Mouse (Mus musculus): ENCODE data around the gene Psma5. TPM values are rescaled to one million over a fixed set of nuclear protein-coding genes. Genes with fewer than 3 reads are reported as not detected.
"Not testable (repeated sequence)": the region's sequence is repeated elsewhere in the genome, so short reads cannot be mapped to it uniquely, and the experiment has no call there.

The Psma5 gene
- total RNA-seq (2021) = 10 to 100 TPM; 78.2 to 80.3 TPM

- peak; percentile 96 to 98 for DNase-seq
- intact Hi-C loops (cut with DNase I) = loop anchor here (5.0 kb wide), 1 partner anchor 90 kb away; no protein-coding TSS in a partner anchor
Measured at GRCm38 (mm10) chr3:108256719-108257637, at the start of gene Psma5. TSS of gene Psma5 (plus strand) at chr3:108256926.

DNA sequence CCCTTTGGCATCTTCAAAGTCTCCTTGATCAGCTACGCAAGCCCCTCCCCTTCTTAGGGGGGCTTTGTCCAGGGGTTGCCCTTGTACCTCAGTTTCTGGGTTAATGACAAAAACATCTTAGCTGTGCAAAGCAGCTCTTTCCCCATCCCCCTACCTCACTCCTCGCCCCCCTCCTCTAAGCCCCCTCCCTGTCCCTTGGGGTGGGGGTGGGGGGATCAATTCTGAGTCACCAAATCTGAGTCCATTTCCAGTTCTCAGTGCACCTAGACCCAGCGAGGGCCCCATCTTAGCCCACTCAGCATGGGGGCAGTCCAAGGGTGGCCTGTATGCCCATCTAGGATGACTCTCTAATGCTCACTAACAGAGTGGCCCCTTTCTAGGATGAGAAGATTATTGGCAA is 47.7 kb upstream of the Psma5 start:
- intact Hi-C loops (cut with DNase I) = no loop called here
- no peak for DNase-seq

DNA sequence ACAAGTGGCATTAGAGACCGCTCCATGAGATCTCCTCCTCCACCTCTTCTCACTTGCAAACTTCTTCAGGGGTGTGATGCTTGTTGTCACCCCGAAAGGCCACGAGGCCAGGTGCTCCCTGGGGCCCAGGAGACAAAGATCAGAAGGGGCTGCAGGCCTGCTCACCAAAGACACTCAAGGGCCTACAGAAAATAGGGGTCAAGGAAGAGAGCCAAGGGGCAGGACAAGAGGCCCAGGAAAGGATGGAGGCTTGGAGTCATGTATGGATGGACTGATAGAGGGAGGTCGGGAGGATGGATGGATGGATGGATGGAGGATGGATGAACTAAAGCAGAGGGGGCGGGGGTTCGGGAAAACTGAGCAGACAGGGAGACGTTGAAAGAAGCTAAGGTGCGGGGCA is 47.2 kb upstream of the Psma5 start:
- DNase-seq = no peak
- intact Hi-C loops (cut with DNase I) = no loop called here

DNA sequence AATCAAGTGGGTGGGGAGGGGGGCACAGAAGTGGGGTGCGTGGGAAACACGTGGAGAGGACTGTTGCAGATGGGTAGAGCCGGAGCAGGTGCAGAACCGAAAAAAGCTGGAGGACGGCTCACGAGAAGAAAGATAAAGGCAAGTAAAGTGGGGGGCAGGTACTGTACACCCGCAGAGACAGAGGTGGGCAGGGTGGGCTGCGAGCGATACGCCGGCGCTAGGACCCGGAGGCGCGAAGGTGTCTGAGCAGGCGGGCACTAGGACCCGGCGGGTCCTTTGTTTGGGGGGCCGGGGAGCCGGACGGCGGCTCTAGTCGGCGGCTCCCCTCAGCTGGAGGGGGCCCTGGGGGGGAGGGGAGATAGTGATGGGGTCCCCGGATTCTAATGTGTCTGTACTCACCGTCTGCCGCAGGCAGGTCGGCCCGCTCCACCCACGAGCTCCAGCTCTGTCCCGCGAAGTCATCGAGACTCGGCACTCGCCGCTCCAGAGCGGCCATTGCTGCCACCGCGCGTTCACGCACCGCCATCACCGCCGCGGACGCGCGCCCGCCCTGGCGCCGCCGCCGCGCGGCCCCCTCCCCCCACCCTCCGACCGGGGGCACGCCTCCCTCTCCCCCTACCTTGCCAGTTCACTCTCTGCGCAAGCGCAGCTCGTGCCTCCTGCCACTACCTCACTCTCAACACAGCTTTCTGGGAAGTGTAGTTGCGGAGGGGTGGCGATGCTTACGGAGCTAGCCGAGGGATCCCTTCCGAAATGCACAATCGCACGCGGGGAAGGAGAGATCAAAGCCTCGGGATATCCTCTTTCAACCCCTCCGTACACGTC is 46.6 kb upstream of the Psma5 start:
- intact Hi-C loops (cut with DNase I) = loop anchor here (2.0 kb wide), 1 partner anchor 49 kb away; no protein-coding TSS in a partner anchor
- peak; percentile 94 to 95 for DNase-seq

- intact Hi-C loops (cut with DNase I) = loop anchor here (2.0 kb wide), 1 partner anchor 48 kb away; no protein-coding TSS in a partner anchor
- no peak for DNase-seq
Measured at GRCm38 (mm10) chr3:108210771-108211139, 46.0 kb upstream of the Psma5 start, which contains the start of gene Atxn7l2. TSS of gene Atxn7l2 (minus strand) at chr3:108210934.

DNA sequence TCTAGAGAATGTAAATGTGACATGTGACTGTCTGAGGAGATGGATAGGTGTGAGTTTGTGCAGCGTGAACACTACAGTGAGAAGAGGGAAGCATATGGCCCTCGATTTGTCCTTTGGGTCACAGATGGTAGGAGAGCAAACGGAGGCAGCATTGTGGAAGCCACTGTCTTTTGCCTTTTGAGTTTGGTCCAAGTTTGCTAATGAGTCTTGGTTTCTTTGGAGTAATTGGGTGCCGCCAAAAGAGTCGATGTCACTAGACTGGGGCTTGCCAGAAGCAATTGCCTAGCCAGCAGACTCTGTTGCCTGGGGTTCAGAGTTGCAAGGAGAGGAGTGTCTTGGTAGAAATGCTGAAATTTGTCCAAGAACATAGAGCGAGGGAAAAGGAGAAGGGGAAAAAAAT is 44.9 kb upstream of the Psma5 start:
- DNase-seq = no peak
- intact Hi-C loops (cut with DNase I) = loop anchor here (2.0 kb wide), 1 partner anchor 47 kb away; no protein-coding TSS in a partner anchor

DNA sequence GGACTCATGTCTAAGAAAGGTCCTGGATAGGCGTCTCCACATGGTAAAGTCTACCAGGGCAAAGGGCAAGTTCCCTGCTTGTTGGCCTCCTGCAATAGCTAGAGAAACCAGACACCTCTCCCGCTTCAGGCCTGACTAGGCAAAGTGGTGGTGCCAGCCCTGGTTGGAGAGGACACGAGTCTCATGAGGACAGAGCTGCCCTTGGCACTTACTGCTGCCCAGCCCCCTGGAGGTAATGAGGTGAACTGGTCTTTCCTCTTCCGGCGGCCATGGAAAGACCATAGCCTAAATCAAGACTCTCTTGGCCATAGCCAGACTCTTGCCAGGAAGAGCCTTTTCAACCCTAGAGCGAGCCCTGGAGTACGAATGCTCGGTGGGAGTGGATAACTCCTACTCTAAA is 44.3 kb upstream of the Psma5 start:
- DNase-seq = no peak
- intact Hi-C loops (cut with DNase I) = no loop called here

- peak; percentile 35 to 43 for DNase-seq
- intact Hi-C loops (cut with DNase I) = no loop called here
Measured at GRCm38 (mm10) chr3:108214734-108215133, 42.0 kb upstream of the Psma5 start.

DNA sequence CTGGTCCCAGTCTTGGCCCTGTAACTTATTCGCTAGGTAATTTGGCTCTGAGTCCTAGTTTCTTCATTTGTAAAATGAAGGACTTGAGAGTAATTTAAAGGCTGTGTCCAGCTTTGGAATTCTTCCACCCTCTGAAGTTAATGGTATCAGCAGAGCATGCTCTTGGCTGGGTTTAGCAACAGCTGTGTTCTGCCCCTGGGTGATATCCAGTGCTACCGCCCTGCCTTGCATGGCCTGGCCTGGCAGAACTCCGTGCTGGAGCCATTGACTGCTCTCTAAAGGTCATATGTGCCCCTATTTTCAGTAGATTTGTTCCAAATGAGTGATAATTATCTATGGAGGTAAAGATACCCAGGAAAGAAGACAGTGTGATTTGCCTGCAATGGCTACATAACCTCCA is 36.1 kb upstream of the Psma5 start:
- intact Hi-C loops (cut with DNase I) = no loop called here
- DNase-seq = peak; percentile 36 to 46

GRCm38 (mm10) chr3:108225711-108226557 is 30.8 kb upstream of the Psma5 start:
- intact Hi-C loops (cut with DNase I) = no loop called here
- no peak for DNase-seq

DNA sequence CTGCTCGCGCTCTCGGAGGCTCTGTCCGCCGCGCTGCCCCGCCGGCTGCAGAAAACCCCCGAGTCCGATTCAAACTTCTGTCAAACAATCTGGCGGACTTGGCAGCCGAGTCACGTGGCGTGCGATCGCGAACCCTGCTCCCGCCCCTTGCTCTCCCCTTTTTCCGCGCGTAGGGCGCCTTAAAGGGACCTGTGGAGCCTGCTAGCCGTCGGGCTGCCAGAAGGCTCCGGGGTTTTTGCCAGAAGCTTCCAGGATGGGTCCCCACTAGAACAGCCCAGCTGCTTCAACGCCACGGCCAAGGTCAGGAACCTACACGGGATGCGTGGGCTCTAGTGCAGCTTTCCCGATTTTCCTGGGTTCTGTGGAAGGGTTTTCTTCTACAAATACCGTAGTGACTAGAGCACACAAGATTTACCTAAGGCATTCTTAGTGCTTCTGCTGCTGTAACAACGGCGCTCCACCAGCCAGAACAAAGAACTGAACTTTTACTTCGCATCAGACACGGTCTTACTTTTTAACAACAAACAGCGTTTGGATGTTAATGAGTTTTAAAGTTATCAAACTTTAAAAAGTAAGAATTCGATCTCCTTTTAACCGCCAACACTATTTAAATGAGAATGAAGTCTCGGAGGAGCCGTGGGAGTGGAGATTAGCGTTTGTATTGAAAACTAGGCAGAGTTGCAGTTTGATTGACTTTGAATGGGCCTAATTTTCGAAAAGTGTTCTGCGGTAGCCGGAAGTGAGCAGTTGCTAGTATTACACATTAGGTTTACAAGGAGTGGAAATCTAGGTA is 30.0 kb upstream of the Psma5 start, which contains the start of gene Sypl2:
TSS of gene Sypl2 (minus strand) at position 91 of the 793 bp plus-strand sequence.
- intact Hi-C loops (cut with DNase I) = no loop called here
- DNase-seq = peak; percentile 54 to 59

DNA sequence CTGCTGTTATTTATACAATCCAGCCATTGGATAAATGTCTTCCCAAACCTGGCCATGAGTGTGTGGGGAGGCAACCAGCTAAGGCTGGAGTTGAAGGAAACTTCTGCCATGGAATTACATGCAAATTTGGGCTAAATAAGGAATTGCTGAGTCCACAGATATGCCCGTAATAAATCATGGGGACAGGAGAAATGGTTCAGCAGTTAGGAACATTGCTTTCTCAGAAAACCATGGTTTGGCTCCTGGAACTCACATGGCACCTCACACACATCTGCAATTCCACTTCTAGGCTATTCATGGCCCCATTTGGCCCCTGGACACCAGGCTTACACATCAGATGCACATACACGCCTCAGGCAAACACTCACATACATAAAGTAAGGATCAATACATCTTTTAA is 29.2 kb upstream of the Psma5 start:
- intact Hi-C loops (cut with DNase I) = no loop called here
- no peak for DNase-seq

GRCm38 (mm10) chr3:108231646-108232045 is 25.1 kb upstream of the Psma5 start:
- intact Hi-C loops (cut with DNase I) = no loop called here

GRCm38 (mm10) chr3:108237474-108238102 is 19.1 kb upstream of the Psma5 start:
- intact Hi-C loops (cut with DNase I); DNase-seq: not testable (repeated sequence)

More at GRCm38 (mm10) chr3:108231646-108232045, 25.1 kb upstream of the Psma5 start:
- no peak for DNase-seq

DNA sequence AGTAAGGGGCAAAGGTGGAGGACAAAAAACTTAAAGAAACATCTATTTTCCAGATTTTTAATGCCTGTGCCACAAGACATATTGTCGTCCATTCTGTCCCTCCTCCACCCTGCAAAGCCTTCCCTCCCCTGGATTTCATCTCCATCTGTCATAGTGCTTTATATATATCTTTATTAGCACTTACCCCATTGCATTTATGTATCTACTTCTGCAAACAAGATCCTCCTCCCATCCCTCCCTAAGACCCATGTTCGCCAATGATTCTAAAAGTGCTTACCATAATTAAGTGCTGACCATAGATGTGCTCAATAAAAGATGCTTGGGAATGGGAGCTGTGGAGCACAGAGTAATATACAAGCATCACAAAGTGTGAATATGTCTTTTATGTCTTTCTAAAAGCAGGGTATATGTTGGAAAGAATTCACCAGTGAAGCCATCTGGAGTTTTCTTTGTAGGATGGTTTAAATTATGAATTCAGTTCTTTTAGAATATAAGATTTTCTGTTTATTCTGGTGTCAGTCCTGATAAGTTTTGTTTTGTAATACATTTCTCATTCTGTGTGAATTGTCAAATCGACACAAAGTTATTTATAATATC is 15.4 kb upstream of the Psma5 start:
- DNase-seq = no peak
- intact Hi-C loops (cut with DNase I) = no loop called here

DNA sequence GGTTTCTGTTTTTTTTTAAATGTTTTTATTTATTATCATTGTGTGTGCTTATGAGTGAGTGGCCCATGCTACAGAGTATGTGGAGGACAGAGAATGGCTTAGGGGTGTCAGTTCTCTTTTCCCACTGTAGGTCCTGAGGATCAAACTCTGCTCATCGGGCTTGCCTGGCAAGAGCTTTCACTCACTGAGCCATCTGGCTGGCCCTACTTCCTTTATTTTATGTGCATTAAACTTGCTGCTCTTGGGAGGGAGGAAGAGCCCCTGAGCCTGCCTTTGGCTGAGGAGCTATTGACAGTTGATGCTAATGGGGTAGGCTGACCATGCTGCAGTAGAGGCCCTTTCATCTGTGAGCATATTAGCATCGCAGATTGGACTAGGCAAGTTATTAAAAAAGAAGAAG is 9.9 kb upstream of the Psma5 start:
- intact Hi-C loops (cut with DNase I) = no loop called here
- DNase-seq = no peak

GRCm38 (mm10) chr3:108257831-108258500 is 1.2 kb downstream of the Psma5 start:
- no peak for DNase-seq
- intact Hi-C loops (cut with DNase I) = loop anchor here (2.0 to 5.0 kb wide), 2 partner anchors 47 to 91 kb away; partner anchors contain the start of gene Atxn7l2

DNA sequence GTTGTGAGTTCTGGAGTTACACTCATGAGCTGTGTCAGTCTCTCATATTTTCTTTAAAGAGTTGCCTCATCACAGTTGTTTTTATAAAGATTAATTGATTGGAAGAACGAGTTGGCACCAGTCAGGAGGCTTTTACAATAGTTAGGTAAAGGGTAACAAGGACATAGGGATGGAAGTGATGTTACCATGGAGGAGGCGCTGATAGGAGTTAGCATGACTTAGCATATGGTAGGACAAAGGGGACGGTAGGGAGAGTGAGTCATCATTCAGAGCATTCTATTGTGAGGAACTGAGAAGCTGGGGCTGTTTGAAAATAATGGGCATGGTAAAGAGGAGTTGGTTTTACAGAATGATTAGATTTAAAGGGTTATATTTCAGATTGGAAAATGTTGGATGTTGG is 2.6 kb downstream of the Psma5 start:
- intact Hi-C loops (cut with DNase I) = loop anchor here (2.0 to 5.0 kb wide), 2 partner anchors 49 to 92 kb away; partner anchors contain the start of gene Atxn7l2
- DNase-seq = no peak
